Mouse (Mus musculus): ENCODE data around the gene Pon2. TPM values are rescaled to one million over a fixed set of nuclear protein-coding genes. Genes with fewer than 3 reads are reported as not detected.

Gene Pon2
- 22.9 to 25.8 TPM (median 24.1 TPM) in 4 replicates for total RNA-seq (2023)

GRCm38 (mm10) chr6:5298092-5298554 lies at the start of gene Pon2:
Gene Pon2 (minus strand): TSS chr6:5298455.

GRCm38 (mm10) chr6:5255722-5256451 lies 42.4 kb downstream of the Pon2 start, which contains the start of gene Pon3:
Gene Pon3 (minus strand): TSS chr6:5256286.

Other genes with a start within 250 kb of the Pon2 start
- not detected in 4 replicates for gene Pon1, start 104.5 kb downstream of the Pon2 start, total RNA-seq (2023)
- 2.8 to 4.5 TPM (median 3.6 TPM) in 4 replicates for gene Pon3, start 42.2 kb downstream of the Pon2 start, total RNA-seq (2023)
- gene Asb4, start 84.9 kb upstream of the Pon2 start, total RNA-seq (2023): not detected in 4 replicates
- not detected in 4 replicates for gene Pdk4, start 197.9 kb upstream of the Pon2 start, total RNA-seq (2023)